Mouse (Mus musculus) liver, postnatal 0 days (tissue): Measurements from ENCODE around the gene Prkab2.

Experiments used
- CTCF ChIP-seq: sonication (generic); IDR thresholded peaks from 2 replicates; pipeline ENCODE4 v1.5.1; 2016; ENCODE audit warnings: antibody characterized with exemption, low read depth
- EP300 ChIP-seq: IDR thresholded peaks from 2 replicates; pipeline ENCODE4 v1.6.1; 2016; ENCODE audit warnings: antibody characterized with exemption, low read depth, mild to moderate bottlenecking

DNA sequence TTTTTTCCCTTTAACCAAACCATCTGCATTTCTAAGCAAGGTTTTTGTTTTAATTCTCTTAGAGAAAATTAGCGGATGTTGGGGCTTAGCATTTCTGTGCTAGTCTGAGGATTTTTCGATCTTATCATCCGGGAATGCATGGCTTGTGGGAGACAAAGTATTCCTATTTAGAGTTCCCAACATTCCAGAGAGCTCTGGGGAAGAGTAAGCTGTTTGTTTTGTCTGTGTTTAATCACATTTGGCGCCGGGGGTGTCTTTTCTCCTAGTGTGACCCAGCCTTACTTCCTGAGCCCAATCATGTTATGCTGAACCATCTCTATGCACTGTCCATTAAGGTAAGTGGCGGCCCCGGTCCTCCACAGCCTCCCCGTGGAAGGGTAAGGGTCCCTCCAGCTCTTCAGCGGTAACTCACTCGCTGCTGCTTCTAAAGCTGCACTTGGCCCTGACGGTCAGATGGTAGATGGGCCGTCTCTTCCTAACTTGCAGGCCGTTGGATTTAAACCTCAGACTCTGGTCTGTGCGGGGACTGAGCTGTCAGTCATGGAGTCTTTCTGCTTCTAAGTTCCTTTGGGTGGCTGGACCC is 9.2 kb downstream of the Prkab2 start:
- TF ChIP-seq CTCF (no peak), EP300 (no peak)
